Mouse (Mus musculus): ENCODE measurements at regions not wholly inside any gene's neighbourhood (a gene's known extent, or its start where the extent isn't known, plus 50 kb on each side); places are given as distances from the start of the nearest gene placed in this dataset.

DNA sequence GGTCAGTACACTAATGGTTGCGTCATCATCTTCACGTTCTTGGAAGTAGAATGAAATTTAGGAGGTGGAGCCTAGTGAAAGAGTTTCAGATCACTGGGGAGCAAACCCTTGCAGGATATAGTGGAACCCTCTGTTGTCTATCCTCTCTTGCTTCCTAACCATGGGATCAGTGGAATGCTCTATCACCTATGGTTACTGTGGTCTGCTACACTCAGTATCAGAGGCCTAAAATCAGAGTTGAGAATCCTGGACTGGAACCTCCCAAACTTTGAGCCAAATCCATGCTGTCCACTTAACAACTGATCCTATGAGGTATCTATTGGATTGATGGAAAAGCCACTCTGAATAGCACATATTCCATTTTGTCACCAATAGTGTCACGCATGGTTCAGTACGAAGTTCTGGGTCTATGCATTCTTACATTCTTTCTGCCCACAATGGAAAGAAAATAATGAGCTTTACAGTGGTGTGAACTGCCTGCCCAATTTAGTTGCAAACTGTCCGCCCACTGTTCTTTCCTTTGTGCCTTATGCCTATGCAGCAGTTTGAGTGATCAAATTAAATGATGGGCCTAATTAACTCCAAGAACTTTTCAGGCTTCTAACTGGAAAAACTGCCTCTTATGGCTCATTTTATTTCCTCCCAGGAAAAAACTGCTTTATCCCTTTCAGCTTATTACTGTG is 85.2 kb upstream of the Mettl25 start:
- no peak for TF ChIP-seq GATA1 (IDR thresholded peaks at IDR 0.05; ENCODE audit: low read length)

DNA sequence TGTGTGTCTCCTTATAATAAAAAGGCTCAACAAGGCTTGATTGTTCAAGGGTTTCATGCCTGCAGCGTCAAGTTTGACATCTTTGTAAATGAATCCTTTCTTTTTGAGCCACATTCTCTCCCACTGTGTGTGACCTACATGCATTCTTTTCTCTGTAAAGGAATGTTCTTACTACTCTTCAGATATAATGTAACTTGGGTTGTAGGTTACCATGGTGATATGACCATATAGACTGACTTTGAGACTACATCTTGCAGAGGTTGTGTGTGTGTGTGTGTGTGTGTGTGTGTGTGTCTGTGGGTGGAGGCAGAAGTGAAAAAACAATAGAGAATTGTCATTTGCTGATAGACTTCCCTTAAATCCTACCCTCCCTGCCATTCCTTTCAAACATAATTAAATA is 58.5 kb upstream of the Mettl25 start:
- TF ChIP-seq GATA1 (IDR thresholded peaks at IDR 0.05; ENCODE audit: low read length) = no peak

DNA sequence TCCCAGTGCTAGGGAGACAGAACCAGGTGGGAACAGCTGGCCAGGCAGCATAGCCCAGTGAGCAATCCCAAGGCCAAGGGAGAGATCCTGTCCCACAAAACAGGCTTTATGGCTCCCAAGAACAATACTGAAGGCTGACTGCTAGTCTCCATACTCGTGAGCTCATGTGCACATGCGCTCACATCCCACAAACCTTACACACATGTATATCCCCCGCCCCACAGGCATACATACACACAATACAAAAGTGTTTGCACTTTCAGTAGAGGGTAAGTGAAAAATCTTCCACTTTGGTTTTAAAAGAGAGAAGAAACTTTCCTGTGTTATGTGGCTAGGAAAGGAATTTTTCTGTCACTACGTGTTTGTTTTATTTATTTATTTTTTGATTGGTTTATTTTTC is 58.0 kb upstream of the Mettl25 start:
- no peak for TF ChIP-seq GATA1 (IDR thresholded peaks at IDR 0.05; ENCODE audit: low read length)

All from G1E-ER4 (cell line).